Mouse (Mus musculus) gastrocnemius, adult 2 months (tissue): ENCODE measurements around the gene Eloa. TPM values are rescaled to one million over a fixed set of nuclear protein-coding genes. Genes with fewer than 3 reads are reported as not detected.

Source experiments
- DNase-seq: peaks from one replicate; pipeline ENCODE4 v3.0.0; 2022
- H3K27ac ChIP-seq: fragments of 200-600 bp; 2 replicates; pipeline ENCODE4 v1.8.1; 2022; ENCODE audit warnings: mild to moderate bottlenecking
- H3K4me3 ChIP-seq: fragments of 200-600 bp; 2 replicates; pipeline ENCODE4 v1.8.1; 2022; ENCODE audit warnings: mild to moderate bottlenecking, moderate library complexity
- CTCF ChIP-seq: fragments of 200-600 bp; IDR thresholded peaks from 2 replicates; pipeline ENCODE4 v1.8.1; 2022; ENCODE audit warnings: antibody characterized with exemption, mild to moderate bottlenecking, moderate library complexity
- intact Hi-C: fragments of 180-260 bp; cut with DNase I; formaldehyde crosslinking; loops from one replicate; pipeline ENCODE4 v1.15.1; 2025
- total RNA-seq, 2 experiments: library from RNA; stranded (reverse); gene quantifications; 2 replicates each; pipeline ENCODE4 v1.2.3; 2021

Gene Eloa
- total RNA-seq, 2 experiments from 2014 or later: 58.9 to 63.4 TPM

GRCm38 (mm10) chr4:136027416-136028131, 6.0 kb upstream of the Eloa start:
- DNase-seq: no peak
- no peak for TF ChIP-seq CTCF
- intact Hi-C loops: no loop called here
- H3K27ac ChIP-seq: peak overlapping the region; percentile 35; the same call in 1 of the 2 replicates
- no peak overlapping the region for H3K4me3 ChIP-seq

- intact Hi-C loops: no loop called here
Measured at GRCm38 (mm10) chr4:136025350-136025749, 3.8 kb upstream of the Eloa start.

GRCm38 (mm10) chr4:136022924-136023323, 1.4 kb upstream of the Eloa start:
- DNase-seq: peak; percentile 28
- intact Hi-C loops: loop anchor here (5.0 kb wide), 1 partner anchor 51 kb away; the partner anchor contains the start of gene Lypla2
- Histone ChIP-seq H3K4me3 (no peak overlapping the region), H3K27ac (no peak overlapping the region)
- TF ChIP-seq CTCF: no peak

More at GRCm38 (mm10) chr4:136025350-136025749, 3.8 kb upstream of the Eloa start:
- H3K4me3 ChIP-seq: no peak overlapping the region
- TF ChIP-seq CTCF: no peak
- H3K27ac ChIP-seq: no peak overlapping the region
- no peak for DNase-seq

- peak; percentile 36 for DNase-seq
- TF ChIP-seq CTCF: no peak
- intact Hi-C loops: loop anchor here (5.0 kb wide), 1 partner anchor 49 kb away; the partner anchor contains the start of gene Lypla2
- Histone ChIP-seq H3K27ac (peak overlapping the region; percentile 92), H3K4me3 (peak overlapping the region; percentile 96)
Measured at GRCm38 (mm10) chr4:136020743-136021548, 617 bp downstream of the Eloa start.

GRCm38 (mm10) chr4:136016059-136016602, 5.4 kb downstream of the Eloa start:
- DNase-seq: no peak
- intact Hi-C loops: no loop called here
- Histone ChIP-seq H3K27ac (no peak overlapping the region), H3K4me3 (no peak overlapping the region)
- TF ChIP-seq CTCF: no peak

- Histone ChIP-seq H3K27ac (no peak overlapping the region), H3K4me3 (no peak overlapping the region)
- TF ChIP-seq CTCF: peak; percentile 34
- no peak for DNase-seq
- intact Hi-C loops: no loop called here
Measured at GRCm38 (mm10) chr4:136010586-136010985, 11.0 kb downstream of the Eloa start.

GRCm38 (mm10) chr4:136008782-136009447, 12.6 kb downstream of the Eloa start:
- no peak overlapping the region for H3K27ac ChIP-seq
- TF ChIP-seq CTCF: no peak
- H3K4me3 ChIP-seq: no peak overlapping the region
- no peak for DNase-seq
- intact Hi-C loops: loop anchor here (5.0 kb wide), 1 partner anchor 48 kb away; no protein-coding TSS in a partner anchor

- H3K4me3 ChIP-seq: no peak overlapping the region
- intact Hi-C loops: loop anchor here (5.0 kb wide), 1 partner anchor 50 kb away; no protein-coding TSS in a partner anchor
- no peak overlapping the region for H3K27ac ChIP-seq
- no peak for TF ChIP-seq CTCF
- no peak for DNase-seq
Measured at GRCm38 (mm10) chr4:136006821-136007220, 14.7 kb downstream of the Eloa start.

GRCm38 (mm10) chr4:136004921-136005320, 16.6 kb downstream of the Eloa start:
- DNase-seq: no peak
- intact Hi-C loops: loop anchor here (5.0 kb wide), 1 partner anchor 52 kb away; no protein-coding TSS in a partner anchor

GRCm38 (mm10) chr4:136004107-136004675, 17.4 kb downstream of the Eloa start:
- TF ChIP-seq CTCF: no peak
- intact Hi-C loops: no loop called here
- no peak overlapping the region for H3K4me3 ChIP-seq
- DNase-seq: no peak
- no peak overlapping the region for H3K27ac ChIP-seq

More at GRCm38 (mm10) chr4:136004921-136005320, 16.6 kb downstream of the Eloa start:
- TF ChIP-seq CTCF: no peak
- H3K27ac ChIP-seq: no peak overlapping the region
- no peak overlapping the region for H3K4me3 ChIP-seq

GRCm38 (mm10) chr4:135995118-135995517, 26.4 kb downstream of the Eloa start:
- intact Hi-C loops: no loop called here
- no peak overlapping the region for H3K4me3 ChIP-seq
- H3K27ac ChIP-seq: no peak overlapping the region
- no peak for DNase-seq
- TF ChIP-seq CTCF: no peak

- no peak overlapping the region for H3K27ac ChIP-seq
- TF ChIP-seq CTCF: no peak
- no peak for DNase-seq
- intact Hi-C loops: no loop called here
- no peak overlapping the region for H3K4me3 ChIP-seq
Measured at GRCm38 (mm10) chr4:135993941-135994340, 27.6 kb downstream of the Eloa start.
